Mouse (Mus musculus) forebrain, embryonic 12.5 days (tissue): Measurements from ENCODE around the gene 4931406C07Rik. TPM values are rescaled to one million over a fixed set of nuclear protein-coding genes. Genes with fewer than 3 reads are reported as not detected.

Experiments used
- microRNA-seq: library from miRNA; unstranded; fragments of <30 nt; microRNA quantifications from one replicate; pipeline ENCODE4, GENCODE M21; 2017
- polyA plus RNA-seq: library from polyadenylated mRNA; unstranded; fragments of >200 nt; fragmentation: Nextera tagmentation; extraction: Ambion mirVana; gene quantifications from 2 replicates; pipeline ENCODE4 v1.2.1, GENCODE M21; 2016

The 4931406C07Rik gene
- polyA plus RNA-seq, 1 experiment from 2014 or later, result 8.9 TPM

Small RNA genes lying within 50 kb of the gene (microRNA-seq; reads per million reads assigned to microRNA genes)
- gene Gm49349 (not detected), gene mmu-mir-7650 (not detected)

Other genes with a start within 250 kb of the 4931406C07Rik start
- not detected in 2 replicates for gene Hephl1, start 194.3 kb downstream of the 4931406C07Rik start, polyA plus RNA-seq
- 1.1 and 2.5 TPM in 2 replicates for gene Vstm5, start 67.4 kb downstream of the 4931406C07Rik start, polyA plus RNA-seq
- 44.6 and 49.1 TPM in 2 replicates for gene Med17, start 26.5 kb downstream of the 4931406C07Rik start, polyA plus RNA-seq
- gene Taf1d, start 234 bp downstream of the 4931406C07Rik start, polyA plus RNA-seq, result 65.4 and 74.9 TPM in 2 replicates
- gene Cep295, start 51.3 kb upstream of the 4931406C07Rik start, polyA plus RNA-seq, result 23.5 and 27.2 TPM in 2 replicates
- 1.7 and 2.6 TPM in 2 replicates for gene Smco4, start 187.0 kb upstream of the 4931406C07Rik start, polyA plus RNA-seq